Mouse (Mus musculus): Measurements from ENCODE around the gene Tsku.
A peak's percentile ranks its signal among the peaks of the same experiment; 100 is the strongest.

Gene Tsku

GRCm38 (mm10) chr7:98358016-98358415 is 3.1 kb downstream of the Tsku start:
- no peak for DNase-seq

GRCm38 (mm10) chr7:98357324-98357723 is 3.8 kb downstream of the Tsku start:
- no peak for DNase-seq

- no peak for DNase-seq
These were observed 6.2 kb downstream of the Tsku start for GRCm38 (mm10) chr7:98354921-98355310.

GRCm38 (mm10) chr7:98354160-98354920 is 6.8 kb downstream of the Tsku start:
- DNase-seq = no peak

GRCm38 (mm10) chr7:98353616-98354015 is 7.5 kb downstream of the Tsku start:
- no peak for DNase-seq

- DNase-seq = no peak
These were observed 9.6 kb downstream of the Tsku start for GRCm38 (mm10) chr7:98351523-98351922.

- no peak for DNase-seq
These were observed 11.3 kb downstream of the Tsku start for GRCm38 (mm10) chr7:98349821-98350220.

- peak; percentile 84 for DNase-seq
These were observed 12.0 kb downstream of the Tsku start for GRCm38 (mm10) chr7:98349096-98349495.

- peak; percentile 53 for DNase-seq
These were observed 13.1 kb downstream of the Tsku start for GRCm38 (mm10) chr7:98348043-98348442.

GRCm38 (mm10) chr7:98347471-98347870 is 13.7 kb downstream of the Tsku start:
- no peak for DNase-seq

GRCm38 (mm10) chr7:98345036-98345435 is 16.1 kb downstream of the Tsku start:
- DNase-seq = no peak

- no peak for DNase-seq
These were observed 16.8 kb downstream of the Tsku start for GRCm38 (mm10) chr7:98344361-98344760.

GRCm38 (mm10) chr7:98342249-98342648 is 18.9 kb downstream of the Tsku start:
- no peak for DNase-seq

- peak; percentile 65 for DNase-seq
These were observed 19.7 kb downstream of the Tsku start for GRCm38 (mm10) chr7:98341475-98341874.

- DNase-seq = no peak
These were observed 20.8 kb downstream of the Tsku start for GRCm38 (mm10) chr7:98340343-98340742.

GRCm38 (mm10) chr7:98333987-98334386 is 27.1 kb downstream of the Tsku start:
- DNase-seq = no peak

GRCm38 (mm10) chr7:98333507-98333906 is 27.6 kb downstream of the Tsku start:
- no peak for DNase-seq

GRCm38 (mm10) chr7:98332678-98333397 is 28.3 kb downstream of the Tsku start:
- DNase-seq = no peak

- DNase-seq = no peak
These were observed 29.2 kb downstream of the Tsku start for GRCm38 (mm10) chr7:98331932-98332331.

GRCm38 (mm10) chr7:98330375-98331002 is 30.6 kb downstream of the Tsku start:
- DNase-seq = no peak

GRCm38 (mm10) chr7:98329651-98330374 is 31.3 kb downstream of the Tsku start:
- DNase-seq = no peak

- no peak for DNase-seq
These were observed 32.8 kb downstream of the Tsku start for GRCm38 (mm10) chr7:98328311-98328710.

GRCm38 (mm10) chr7:98326051-98326450 is 35.1 kb downstream of the Tsku start:
- no peak for DNase-seq
